Mouse (Mus musculus) limb, embryonic 14.5 days (tissue): ENCODE measurements around the gene Grip1. TPM values are rescaled to one million over a fixed set of nuclear protein-coding genes. Genes with fewer than 3 reads are reported as not detected.

Experiments
- ATAC-seq: fragments of 200-750 bp; cut with Nextera tagmentation; 2 replicates; pipeline ENCODE4 v1.8.0; 2017; ENCODE audit warnings: low read depth, moderate number of reproducible peaks, moderate TSS enrichment; ENCODE audit not compliant: low FRiP score
- DNase-seq: peaks from one replicate; pipeline ENCODE4 v3.0.0-alpha.2; 2015; ENCODE audit warnings: low spot score
- H3K27ac ChIP-seq: fragments of 300-500 bp; sonication (generic); replicated peaks from 2 replicates; pipeline ENCODE4 v1.5.1; 2014; ENCODE audit warnings: low read depth, mild to moderate bottlenecking, low read length, moderate library complexity, mixed read lengths
- H3K27me3 ChIP-seq: fragments of 300-500 bp; sonication (generic); 2 replicates; pipeline ENCODE4 v1.6.1; 2014; ENCODE audit warnings: low read length, mixed read lengths; ENCODE audit not compliant: control insufficient read depth, insufficient read depth
- H3K36me3 ChIP-seq: fragments of 300-500 bp; sonication (generic); 2 replicates; pipeline ENCODE4 v1.6.1; 2014; ENCODE audit warnings: mild to moderate bottlenecking, low read length, moderate library complexity, mixed read lengths; ENCODE audit not compliant: control insufficient read depth, insufficient read depth
- H3K4me1 ChIP-seq: fragments of 300-500 bp; sonication (generic); 2 replicates; pipeline ENCODE4 v1.6.1; 2014; ENCODE audit warnings: antibody characterized with exemption, low read length, mixed read lengths; ENCODE audit not compliant: control insufficient read depth, insufficient read depth
- H3K4me2 ChIP-seq: fragments of 300-500 bp; sonication (generic); replicated peaks from 2 replicates; pipeline ENCODE4 v1.6.1; 2014; ENCODE audit warnings: low read depth, mild to moderate bottlenecking, low read length, moderate library complexity; ENCODE audit not compliant: severe bottlenecking
- H3K4me3 ChIP-seq: fragments of 300-500 bp; sonication (generic); replicated peaks from 2 replicates; pipeline ENCODE4 v1.5.1; 2014; ENCODE audit warnings: low read length
- H3K9ac ChIP-seq: fragments of 300-500 bp; sonication (generic); 2 replicates; pipeline ENCODE4 v1.6.1; 2014; ENCODE audit warnings: mild to moderate bottlenecking, low read depth, low read length, moderate library complexity; ENCODE audit not compliant: severe bottlenecking
- H3K9me3 ChIP-seq: fragments of 300-500 bp; sonication (generic); 2 replicates; pipeline ENCODE4 v1.6.1; 2016; ENCODE audit warnings: low read length; ENCODE audit not compliant: control insufficient read depth
- POLR2A ChIP-seq: fragments of 200-500 bp; IDR thresholded peaks from 2 replicates; pipeline ENCODE4 v1.8.0; 2012; ENCODE audit warnings: inconsistent platforms, mild to moderate bottlenecking, moderate library complexity, borderline replicate concordance; ENCODE audit not compliant: insufficient read depth, insufficient read length; ENCODE audit errors: extremely low read depth
- WGBS: fragments of 180-500 bp; shearing (Covaris S2); extraction: QIAGEN DNeasy Blood & Tissue Kit; methylation state at CpG from one replicate; pipeline ENCODE4 v1.1.7; 2014; 5-methylcytosine and 5-hydroxymethylcytosine counted together
- polyA plus RNA-seq, 2 experiments: library from polyadenylated mRNA; depleted of rRNA in 1 of 2; stranded (reverse) in 1 of 2; unstranded in 1 of 2; fragments of >200 nt; fragmentation: Nextera tagmentation in 1 of 2; extraction: Ambion mirVana in 1 of 2; gene quantifications; 2 replicates each; pipeline versions ENCODE4 v1.2.1 to v1.2.3; 2012 to 2014

Grip1 gene
- polyA plus RNA-seq, 2 experiments: 5.9 to 7.6 TPM

DNA sequence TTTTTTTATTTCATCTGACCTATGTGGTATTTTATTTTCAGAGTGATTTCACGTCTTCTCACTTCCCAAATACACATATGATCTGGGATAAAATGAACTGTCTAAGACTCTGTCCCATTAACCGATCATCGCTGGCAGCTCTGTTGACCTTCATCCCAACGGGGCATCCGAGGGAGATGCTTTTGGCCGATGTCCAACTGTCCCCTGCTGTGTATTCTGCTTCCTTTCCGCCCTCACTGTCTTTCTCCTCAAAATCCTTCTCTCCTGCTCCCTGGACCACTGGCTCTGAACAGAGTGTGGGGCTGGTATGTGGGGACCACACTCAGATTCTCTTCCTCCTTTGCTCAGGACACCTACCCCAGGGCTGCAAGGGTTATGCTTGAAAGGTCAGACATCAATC, 370.1 kb downstream of the Grip1 start:
- Histone ChIP-seq H3K4me2 (no peak overlapping the region), H3K9me3 (no peaks in the 10 kb centered on the region), H3K9ac (no peak overlapping the region), H3K27me3 (no peaks in the 10 kb centered on the region), H3K4me3 (no peak overlapping the region), H3K27ac (no peak overlapping the region), H3K36me3 (no peaks in the 10 kb centered on the region), H3K4me1 (peaks cover 12% of the 10 kb centered on the region)
- no peak for TF ChIP-seq POLR2A
- DNase-seq (no peak), ATAC-seq (no peak)
- 76% methylated on average over 7 of the region's 7 CpGs for WGBS

DNA sequence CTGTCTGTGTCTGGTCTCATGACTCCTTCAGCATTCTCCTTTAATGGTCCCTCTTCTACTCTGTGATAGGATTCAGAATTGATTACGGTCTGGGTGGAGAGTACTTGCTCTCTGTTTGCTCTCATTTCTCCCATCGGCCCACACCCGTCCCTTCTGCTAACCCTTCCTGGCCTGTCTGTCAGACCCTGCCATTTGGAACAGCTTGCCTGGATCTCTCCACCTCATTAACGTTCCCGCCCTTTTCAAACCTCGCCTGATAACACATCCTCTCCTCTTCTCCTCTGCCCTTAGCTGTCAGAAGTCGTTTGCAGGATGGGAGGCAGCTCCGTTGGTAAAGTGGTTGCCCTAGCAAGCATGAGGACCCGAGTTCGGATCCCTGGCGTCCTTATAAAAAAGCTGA, 370.9 kb downstream of the Grip1 start:
- TF ChIP-seq POLR2A: no peak
- Histone ChIP-seq H3K27me3 (no peaks in the 10 kb centered on the region), H3K4me3 (no peak overlapping the region), H3K9me3 (no peaks in the 10 kb centered on the region), H3K27ac (no peak overlapping the region), H3K4me2 (no peak overlapping the region), H3K4me1 (peaks cover 5% of the 10 kb centered on the region; the same call in 1 of the 2 replicates), H3K36me3 (no peaks in the 10 kb centered on the region), H3K9ac (no peak overlapping the region)
- 60% methylated on average over 11 of the region's 11 CpGs for WGBS
- DNase-seq: no peak
- ATAC-seq: no peak

DNA sequence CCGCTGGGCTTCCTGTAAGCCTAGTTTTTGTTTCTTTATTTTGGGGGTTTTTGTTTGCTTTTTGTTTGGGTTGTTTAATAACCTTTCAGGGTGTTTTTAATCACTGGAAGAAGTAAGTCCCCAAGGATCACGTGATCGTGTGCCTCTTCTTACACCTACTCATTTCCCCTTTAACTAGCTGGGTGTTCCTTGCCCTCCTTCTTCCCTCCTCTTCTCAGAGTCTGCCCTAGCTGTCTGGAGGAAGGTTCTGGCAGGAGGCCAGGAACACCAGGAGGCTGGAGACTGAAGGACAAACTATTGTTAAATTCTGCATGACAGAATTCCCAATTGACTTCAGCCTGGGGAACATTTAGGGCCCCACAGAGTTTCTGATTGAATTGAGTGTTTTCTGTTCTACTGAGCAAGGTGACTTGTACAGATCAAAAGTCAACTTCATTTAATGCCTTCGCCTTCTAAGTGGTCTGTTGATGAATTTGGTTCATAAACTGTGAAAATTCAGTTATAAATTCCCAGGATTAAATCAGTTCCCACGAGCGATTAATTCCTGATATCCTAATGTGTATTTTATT, 376.8 kb downstream of the Grip1 start:
- Histone ChIP-seq H3K36me3 (no peaks in the 10 kb centered on the region), H3K4me2 (no peak overlapping the region), H3K9me3 (peaks cover 6% of the 10 kb centered on the region; the same call in 1 of the 2 replicates), H3K4me3 (no peak overlapping the region), H3K27ac (no peak overlapping the region), H3K27me3 (no peaks in the 10 kb centered on the region), H3K4me1 (no peaks in the 10 kb centered on the region), H3K9ac (no peak overlapping the region)
- WGBS: 72% methylated on average over 6 of the region's 6 CpGs
- DNase-seq (peak; percentile 28), ATAC-seq (no peak)
- no peak for TF ChIP-seq POLR2A

DNA sequence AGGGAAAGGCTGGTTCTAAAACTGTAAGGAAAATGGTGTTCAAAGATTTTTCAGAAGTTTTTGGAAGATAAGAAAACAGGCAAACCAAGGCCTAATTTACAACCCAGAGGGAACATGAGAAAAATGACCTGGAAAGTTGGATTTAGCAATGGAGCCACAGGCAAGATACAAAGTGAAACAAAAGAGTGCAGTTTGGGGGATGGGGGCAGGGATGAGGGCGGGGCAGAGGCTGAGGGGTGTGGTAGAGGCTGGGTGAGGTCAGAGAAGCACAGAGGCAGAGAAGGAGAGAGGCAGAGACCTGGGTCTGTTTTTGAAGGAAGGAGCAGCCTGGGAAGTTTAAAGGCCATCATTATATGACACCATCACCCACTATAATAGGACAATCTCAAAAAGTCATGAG, 377.5 kb downstream of the Grip1 start:
- ATAC-seq (no peak), DNase-seq (no peak)
- Histone ChIP-seq H3K27ac (no peak overlapping the region), H3K9me3 (peaks cover 6% of the 10 kb centered on the region; the same call in 1 of the 2 replicates), H3K36me3 (no peaks in the 10 kb centered on the region), H3K9ac (no peak overlapping the region), H3K4me2 (no peak overlapping the region), H3K4me1 (no peaks in the 10 kb centered on the region), H3K4me3 (no peak overlapping the region), H3K27me3 (no peaks in the 10 kb centered on the region)
- TF ChIP-seq POLR2A: no peak
- 76% methylated on average over 1 of the region's 1 CpGs for WGBS

DNA sequence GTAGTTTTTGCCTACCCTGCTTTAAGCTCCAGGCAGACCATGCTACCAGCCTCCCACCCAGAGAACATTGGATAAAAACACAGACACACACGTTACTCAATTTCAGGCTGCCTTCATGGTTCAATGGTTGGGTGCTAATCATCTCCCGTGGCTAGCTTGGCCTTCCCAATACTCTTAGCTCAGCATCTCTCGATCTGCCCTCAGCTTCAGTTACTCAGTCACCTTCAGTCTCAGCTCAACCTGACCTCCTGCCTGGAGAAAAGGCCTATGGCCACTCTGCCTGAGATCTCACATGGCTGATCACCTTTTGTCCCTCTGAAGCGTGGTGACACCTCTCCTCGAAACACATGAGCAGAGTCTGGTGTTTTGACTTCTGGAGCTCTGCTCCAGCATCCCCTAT, 379.7 kb downstream of the Grip1 start:
- H3K27me3 ChIP-seq: no peaks in the 10 kb centered on the region
- H3K9me3 ChIP-seq: peaks cover 6% of the 10 kb centered on the region; the same call in 1 of the 2 replicates
- 92% methylated on average over 5 of the region's 5 CpGs for WGBS
- no peak for TF ChIP-seq POLR2A
- DNase-seq: no peak
- ATAC-seq: no peak
- H3K27ac ChIP-seq: no peak overlapping the region
- H3K4me3 ChIP-seq: no peak overlapping the region
- H3K4me2 ChIP-seq: no peak overlapping the region
- no peaks in the 10 kb centered on the region for H3K4me1 ChIP-seq
- H3K9ac ChIP-seq: no peak overlapping the region
- no peaks in the 10 kb centered on the region for H3K36me3 ChIP-seq
